Mouse (Mus musculus): ENCODE measurements around the gene AC124502.3.

GRCm38 (mm10) chr19:5052166-5052822, 13.6 kb downstream of the AC124502.3 start:
- no peak for TF ChIP-seq CTCF (IDR thresholded peaks at IDR 0.05; ENCODE audit: borderline replicate concordance, extremely low read depth, insufficient read depth, insufficient read length)
- no peak for TF ChIP-seq POLR2A (IDR thresholded peaks at IDR 0.05; ENCODE audit: borderline replicate concordance, extremely low read depth, insufficient read depth, insufficient read length, poor library complexity, severe bottlenecking)

Measured in brain, embryonic 14.5 days (tissue).